Mouse (Mus musculus) heart, postnatal 14 days (tissue): Measurements from ENCODE around the gene Gm11487. TPM values are rescaled to one million over a fixed set of nuclear protein-coding genes. Genes with fewer than 3 reads are reported as not detected.
"Not testable (repeated sequence)": the region's sequence is repeated elsewhere in the genome, so short reads cannot be mapped to it uniquely, and the experiment has no call there.

ENCODE experiments used
- DNase-seq, 2 experiments: peaks; one replicate each; pipeline ENCODE4 v3.0.0; 2021 to 2022
- intact Hi-C: fragments of 180-260 bp; cut with DNase I; formaldehyde crosslinking; loops from one replicate; pipeline ENCODE4 v1.15.1; 2025
- long read RNA-seq, 2 experiments: library from polyadenylated mRNA; stranded (forward); transcript quantifications; one replicate each; pipeline ENCODE4 v2.0.0; 2021
- total RNA-seq, 2 experiments: library from RNA; stranded (reverse); gene quantifications; 2 replicates each; pipeline ENCODE4 v1.2.3; 2021

Gm11487 gene
- not detected for total RNA-seq
- long read RNA-seq, experiment 1 = 0 reads
- long read RNA-seq, experiment 2 = 0 reads

DNA sequence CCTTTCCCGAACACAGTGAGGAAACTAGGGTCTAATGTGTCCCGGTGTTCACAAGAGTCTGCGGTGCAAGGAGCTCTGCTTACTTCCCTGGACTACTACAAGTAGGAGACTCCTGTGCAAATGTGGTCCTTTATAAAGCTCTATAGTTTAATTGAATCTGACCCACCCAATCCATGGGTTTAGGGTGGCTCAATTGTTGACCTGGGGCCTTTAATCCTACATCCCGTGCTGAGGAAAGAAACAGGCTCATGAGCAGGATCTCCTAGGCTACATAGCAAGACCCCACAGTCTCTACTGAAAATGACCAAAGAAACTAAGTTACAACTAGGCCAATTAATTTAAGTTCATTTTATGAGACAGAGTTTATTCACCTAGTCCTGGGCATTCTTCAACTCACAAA is at the start of gene Gm11487:
TSS of gene Gm11487 (minus strand) at position 101 of the 400 bp plus-strand sequence.
- intact Hi-C loops, DNase-seq: not testable (repeated sequence)

DNA sequence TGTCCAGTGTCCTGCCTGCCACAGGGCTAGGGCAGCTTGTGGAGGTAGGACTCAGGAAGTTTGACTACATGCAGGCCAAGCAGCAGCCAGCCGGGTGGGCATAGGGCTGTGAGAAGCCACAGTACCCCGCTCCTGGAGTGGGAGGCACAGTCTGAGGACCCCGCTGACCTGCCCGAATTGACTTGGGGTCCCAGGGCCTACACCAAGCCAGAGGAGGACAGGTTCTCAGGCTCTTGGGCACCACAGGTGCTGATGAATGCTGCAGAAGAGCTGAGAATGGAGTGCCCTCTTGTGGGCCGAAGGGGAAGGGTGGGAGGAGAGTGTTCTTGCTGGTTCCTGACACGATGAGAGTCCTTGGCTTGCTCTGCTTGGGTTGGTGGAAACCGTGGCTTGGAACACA is 39.8 kb upstream of the Gm11487 start:
- DNase-seq = no peak
- intact Hi-C loops = no loop called here

GRCm38 (mm10) chr4:73442568-73442967 is 37.7 kb upstream of the Gm11487 start:
- no peak for DNase-seq
- intact Hi-C loops = no loop called here

DNA sequence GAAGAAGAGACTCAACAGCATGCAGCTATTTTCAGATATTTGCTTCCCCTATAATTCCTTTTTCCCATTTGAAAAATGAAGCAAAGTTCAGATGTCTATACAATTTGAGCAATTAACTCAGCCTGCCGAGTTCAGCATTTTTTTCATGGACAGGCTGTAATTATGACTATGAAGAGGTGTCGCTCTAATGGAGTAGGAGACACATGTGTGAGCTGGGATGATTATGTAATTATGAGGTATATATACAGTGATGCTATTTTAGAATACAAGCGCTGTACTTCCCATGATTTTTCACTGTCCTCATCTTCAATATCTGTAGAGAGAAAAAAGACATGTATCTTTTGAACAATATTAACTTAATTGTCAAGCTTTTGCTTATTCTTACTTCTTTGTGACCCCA is 21.0 kb upstream of the Gm11487 start:
- intact Hi-C loops = no loop called here
- DNase-seq = no peak

- intact Hi-C loops = no loop called here
- DNase-seq = no peak
Measured at GRCm38 (mm10) chr4:73423049-73423448, 18.2 kb upstream of the Gm11487 start.

GRCm38 (mm10) chr4:73366534-73366933 is 38.3 kb downstream of the Gm11487 start:
- no peak for DNase-seq
- intact Hi-C loops = no loop called here

Other genes with a start within 250 kb of the Gm11487 start
- gene Gm11238, start 202.8 kb upstream of the Gm11487 start, total RNA-seq = not detected
- gene Gm11237, start 217.9 kb upstream of the Gm11487 start, total RNA-seq = not detected
- not detected for gene Gm11236, start 233.0 kb upstream of the Gm11487 start, total RNA-seq